Mouse (Mus musculus): Measurements from ENCODE around the gene Klhl30.

The Klhl30 gene

DNA sequence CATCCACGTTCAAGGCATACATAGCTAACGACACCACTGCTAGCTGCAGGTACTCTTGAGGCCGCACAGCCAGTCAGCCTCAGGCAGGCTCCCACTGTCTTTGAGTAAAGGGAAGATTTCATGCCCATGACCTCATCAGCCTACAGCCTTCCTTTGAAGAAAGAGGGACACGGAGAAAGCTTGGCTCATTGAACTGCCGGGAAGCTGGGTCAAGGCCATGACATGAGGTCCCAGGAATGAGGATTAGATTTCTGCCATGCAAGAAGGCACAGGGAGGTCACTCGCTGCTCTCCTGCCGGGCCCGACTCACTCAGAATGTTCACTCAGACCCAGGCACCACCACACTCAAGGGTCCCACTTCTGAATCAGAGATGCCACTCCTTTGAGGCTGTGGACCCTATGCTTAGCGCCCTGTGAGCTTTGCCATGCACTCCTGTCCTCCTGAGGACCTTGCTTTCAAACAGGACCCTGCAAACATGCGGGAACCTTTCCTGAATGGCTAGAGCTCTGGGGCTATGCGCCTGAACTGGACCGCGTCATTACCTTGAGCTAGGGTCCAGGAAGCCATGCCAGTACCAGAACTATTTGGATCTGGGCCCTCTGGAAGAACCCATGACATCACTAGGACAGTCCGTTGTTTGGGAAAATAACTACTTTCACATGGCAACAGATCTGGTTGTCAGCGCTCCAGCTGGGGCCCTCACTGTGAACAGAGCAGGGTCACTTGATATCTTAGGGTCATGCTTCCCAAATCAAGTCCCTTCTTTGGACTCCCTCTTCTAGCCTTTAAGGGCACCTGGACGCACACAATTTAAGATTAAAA lies 14.2 kb downstream of the Klhl30 start:
- no peak for DNase-seq (ENCODE audit: low spot score)

DNA sequence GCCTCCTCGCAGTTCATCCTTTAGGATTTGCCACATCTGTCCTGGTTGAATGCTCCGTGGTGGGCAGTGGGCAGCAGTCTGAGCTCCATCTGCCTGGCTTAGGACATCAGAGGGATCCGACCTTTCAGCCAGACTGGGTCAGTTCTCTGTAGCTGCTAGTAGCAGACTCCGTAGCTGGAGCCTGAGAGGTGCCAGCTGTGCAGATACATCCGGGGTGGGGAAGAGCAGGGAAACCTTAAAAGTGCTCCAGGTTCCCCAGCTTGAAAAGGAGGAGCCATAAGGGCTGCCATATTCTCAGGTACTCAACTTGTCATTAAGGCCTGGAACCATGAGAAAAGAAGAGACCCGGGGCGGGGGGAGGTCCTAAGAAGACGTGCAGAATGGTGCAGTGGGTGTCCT lies 15.0 kb downstream of the Klhl30 start:
- DNase-seq (ENCODE audit: low spot score): no peak

DNA sequence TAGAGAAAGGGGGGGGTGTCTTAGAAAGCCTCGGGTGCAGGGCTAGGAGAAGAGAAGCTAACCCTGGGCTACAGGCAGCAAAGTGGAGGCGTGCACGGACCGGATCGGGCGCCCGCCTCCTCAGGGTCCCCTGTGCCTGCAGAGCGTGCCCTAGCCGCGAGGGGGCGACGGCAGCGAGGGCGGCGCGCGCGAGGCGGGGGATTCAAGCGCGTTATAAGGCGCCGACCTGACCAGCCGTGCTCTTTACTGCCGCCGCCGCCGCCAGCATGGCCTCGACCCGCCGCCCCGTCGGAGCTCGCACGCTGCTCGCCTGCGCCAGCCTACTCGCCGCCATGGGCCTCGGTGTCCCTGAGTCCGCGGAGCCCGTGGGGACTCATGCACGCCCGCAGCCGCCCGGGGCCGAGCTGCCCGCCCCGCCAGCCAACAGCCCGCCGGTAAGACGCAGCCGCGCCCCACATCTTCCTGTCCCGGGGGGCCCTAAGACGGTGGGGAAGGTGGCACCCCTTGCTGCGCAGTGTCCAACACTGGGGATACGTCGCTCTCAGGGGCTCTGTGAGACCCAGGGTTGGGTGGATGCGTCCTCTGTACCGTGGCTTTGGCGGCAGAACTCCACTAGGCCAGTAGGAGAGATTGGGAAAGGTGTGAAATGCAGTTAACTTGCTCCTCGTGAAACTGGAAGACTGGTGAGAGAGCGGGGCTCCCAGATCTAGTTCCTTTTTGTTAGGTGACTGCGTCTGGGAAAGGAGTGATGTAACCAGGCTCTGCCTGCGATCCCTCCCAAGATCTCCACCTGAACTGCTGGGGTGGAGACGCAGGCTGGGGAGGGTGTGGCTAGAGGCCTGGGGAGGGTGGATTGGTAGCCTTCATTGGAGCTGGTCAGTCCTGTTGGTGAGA lies 15.6 kb downstream of the Klhl30 start, which contains the start of gene Erfe:
Gene Erfe, plus strand, starts transcription at position 216 of the 894 bp plus-strand sequence.
- no peak for DNase-seq (ENCODE audit: low spot score)

DNA sequence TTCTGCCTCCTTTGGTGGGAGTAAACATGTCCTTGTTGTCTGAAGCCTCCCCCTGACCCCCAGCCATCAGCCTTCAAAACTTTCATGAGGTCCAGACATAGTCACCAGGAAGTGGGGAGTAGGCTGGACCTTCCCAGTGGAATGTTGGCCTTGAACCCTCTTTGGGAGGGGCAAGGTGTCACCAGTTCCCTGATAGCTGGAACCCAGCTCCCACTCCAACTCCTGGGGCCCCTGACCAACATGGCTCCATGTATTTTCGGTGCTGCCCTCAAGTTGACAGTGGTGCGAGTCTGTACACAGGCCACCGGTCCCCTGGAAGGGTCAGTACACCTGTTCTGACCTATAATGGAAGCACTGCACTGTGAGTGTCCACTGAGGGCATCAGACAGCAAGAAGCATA lies 16.5 kb downstream of the Klhl30 start:
- no peak for DNase-seq (ENCODE audit: low spot score)

DNA sequence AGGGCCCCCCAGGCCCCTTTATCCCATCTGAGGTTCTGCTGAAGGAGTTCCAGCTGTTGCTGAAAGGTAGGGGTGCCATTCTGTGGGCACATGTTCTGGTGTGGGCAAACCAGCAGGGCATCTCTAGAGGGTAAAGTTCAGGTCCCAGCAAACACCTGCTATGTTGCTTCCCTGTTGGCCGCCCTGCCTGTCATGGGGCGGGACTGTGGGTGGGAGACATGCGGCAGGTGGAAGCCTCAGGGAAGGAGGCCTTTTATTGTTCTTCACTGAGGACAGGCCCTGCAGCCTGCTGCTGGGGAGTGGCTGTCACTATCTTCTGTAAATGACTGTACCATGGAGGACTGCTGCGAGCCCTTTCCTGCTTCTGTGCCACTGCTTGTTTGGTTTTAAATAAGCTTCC lies 18.6 kb downstream of the Klhl30 start:
- no peak for DNase-seq (ENCODE audit: low spot score)

DNA sequence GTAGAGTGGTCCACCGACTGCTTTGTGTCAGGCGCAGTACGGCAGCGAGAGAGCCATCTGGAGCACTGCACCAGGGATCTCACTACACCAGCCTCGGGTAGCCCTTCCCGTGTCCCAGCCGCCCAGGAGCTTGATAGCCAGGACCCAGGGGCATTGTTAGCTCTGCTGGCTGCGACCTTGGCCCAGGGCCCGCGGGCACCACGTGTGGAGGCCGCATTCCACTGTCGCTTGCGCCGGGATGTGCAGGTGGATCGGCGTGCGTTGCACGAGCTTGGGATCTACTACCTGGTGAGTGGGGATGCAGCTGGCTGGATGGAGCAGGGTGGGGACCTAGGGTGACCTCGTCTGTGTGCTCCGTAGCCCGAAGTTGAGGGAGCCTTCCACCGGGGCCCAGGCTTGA lies 19.2 kb downstream of the Klhl30 start:
- no peak for DNase-seq (ENCODE audit: low spot score)

DNA sequence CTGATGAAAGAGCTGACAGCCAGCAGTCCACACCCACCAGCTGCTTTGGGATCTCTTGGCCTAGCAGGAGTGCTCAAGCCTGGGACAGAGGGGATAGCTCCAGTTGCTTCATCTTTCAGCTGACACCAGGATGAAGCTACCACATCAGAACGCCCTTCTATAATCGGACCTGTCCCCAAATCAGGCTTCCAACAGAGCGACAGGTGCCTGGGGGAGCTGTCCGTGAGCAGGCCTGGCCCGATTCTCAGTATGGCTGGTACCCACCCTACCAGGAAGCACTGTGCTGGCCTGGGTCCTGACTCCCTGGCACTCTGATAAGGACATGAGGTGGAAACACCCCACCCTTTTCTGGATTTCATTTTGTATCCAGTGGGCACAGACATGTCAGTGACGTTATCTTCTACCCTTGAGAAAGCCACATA lies 22.6 kb downstream of the Klhl30 start:
- no peak for DNase-seq (ENCODE audit: low spot score)

DNA sequence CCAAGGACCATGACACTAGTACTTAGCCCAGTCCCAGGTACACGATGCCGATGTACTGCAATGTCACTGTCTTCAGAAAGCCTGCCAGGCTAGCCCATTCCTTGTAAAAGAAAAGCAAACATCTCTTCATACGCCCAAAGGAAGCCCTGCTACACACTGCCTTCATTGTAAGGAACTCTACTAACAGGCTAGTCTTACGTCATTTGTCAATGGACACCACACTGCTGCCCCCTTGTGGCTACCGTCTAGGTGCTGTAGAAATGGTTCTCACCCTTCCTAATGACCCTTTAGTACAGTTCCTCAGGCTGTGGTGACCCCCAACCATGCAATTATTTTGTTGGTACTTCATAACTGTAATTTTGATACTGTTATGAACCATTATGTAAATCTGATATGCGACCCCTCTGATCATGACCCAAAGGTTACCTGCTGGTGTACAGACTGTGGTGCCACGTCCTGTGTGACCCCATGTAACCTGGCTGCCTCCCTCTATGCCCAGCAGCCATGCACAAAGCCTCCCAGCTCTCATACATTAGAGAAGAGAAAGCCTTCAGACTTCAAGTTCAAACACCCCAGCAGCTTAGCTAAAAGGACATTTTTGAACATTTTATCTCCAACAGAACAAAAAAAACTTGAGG lies 29.8 kb downstream of the Klhl30 start:
- no peak for DNase-seq (ENCODE audit: low spot score)

DNA sequence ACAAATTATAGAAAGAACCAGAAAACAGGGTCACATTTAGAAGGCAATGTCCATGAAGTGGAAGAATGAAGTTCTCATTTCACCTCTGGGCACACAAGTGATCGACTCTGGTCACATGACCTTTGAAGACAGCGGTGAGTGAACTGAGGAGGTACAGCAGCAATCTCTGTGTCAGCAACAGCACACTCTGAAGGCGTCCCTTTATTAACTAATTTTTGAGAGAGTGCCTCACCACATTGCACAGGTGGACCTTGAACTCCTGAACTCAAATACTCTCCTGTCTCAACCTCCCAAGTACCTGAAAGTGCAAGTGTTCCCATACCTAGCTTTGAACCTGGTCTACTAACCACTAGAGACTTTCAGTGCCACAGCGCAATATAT lies 30.3 kb downstream of the Klhl30 start:
- DNase-seq (ENCODE audit: low spot score): no peak

DNA sequence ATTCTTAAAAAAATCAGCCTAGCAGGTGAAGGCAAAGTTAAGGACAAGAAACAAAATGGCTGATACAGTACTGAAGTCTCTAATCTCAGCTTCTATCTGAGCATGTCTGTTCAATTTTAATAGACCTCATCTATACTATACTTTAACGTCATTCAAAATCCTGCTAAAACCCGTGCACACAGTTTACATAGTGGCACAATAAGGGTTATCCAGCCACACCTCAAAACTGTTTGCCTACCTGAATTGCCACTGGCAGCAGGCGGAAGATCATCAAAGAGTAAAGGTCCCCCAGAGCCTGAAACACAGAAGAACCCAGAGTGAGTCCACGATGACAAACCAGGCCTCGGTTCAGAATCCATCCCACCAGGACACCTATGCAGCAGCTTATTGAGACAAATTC lies 39.6 kb downstream of the Klhl30 start:
- no peak for DNase-seq (ENCODE audit: low spot score)

DNA sequence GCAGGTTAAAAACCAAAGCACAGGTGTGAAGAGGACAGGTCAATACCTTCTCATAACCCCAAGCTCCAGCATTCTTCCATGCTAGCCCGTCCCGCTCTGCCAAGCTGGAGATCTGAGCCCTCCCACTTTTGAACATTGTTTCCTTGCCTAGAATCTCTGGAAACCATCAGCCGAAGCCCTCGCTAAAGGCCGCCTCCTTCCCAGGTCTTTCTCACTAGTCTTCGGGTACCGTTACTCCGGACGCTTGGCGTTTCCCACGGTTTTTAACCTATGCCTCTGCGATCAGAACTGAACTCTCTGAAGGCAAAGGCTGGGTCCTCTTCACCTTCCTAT lies 47.1 kb downstream of the Klhl30 start:
- DNase-seq (ENCODE audit: low spot score): no peak

DNA sequence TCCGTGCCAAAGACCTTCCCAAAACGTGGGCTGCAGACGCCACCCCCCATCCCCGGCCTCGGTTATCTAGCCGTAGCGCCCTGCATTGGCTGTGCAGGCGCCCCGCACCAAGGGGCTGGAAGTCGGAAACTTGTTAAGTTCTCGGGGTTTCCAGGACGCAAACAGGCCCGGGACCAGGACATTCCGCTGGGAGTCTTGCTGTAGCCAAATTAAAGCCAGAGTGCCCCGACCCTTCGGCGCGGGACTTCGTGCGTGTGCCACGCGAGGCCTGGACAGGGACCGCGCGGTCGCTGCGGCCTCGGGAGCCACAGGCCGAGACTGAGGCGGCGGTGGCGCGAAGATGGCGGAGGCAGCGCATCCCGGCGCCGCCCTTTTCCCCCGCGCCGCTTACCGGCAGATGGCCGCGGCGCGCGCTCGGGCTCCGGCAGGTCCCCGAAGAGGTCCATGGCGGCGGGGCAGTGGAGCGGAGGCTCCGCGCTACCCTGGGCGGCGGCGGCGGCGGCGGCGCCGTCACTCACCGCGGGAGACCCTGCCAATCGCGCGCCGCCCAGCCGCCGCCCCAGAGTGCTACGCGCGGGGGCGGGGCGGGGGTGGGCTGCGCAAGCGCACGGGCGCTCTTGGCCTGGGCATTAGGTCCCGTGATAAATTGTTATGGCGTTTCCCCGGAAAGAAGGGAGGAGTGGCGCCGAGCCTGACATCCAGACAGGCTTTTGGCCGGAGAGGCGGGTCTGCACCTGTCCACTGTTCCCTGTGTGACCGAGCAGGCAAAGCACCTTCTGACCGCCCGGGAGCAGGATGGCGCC lies 47.6 kb downstream of the Klhl30 start, which contains the start of gene Ilkap:
Gene Ilkap, minus strand, starts transcription at position 556 of the 803 bp plus-strand sequence.
- DNase-seq (ENCODE audit: low spot score): no peak

DNA sequence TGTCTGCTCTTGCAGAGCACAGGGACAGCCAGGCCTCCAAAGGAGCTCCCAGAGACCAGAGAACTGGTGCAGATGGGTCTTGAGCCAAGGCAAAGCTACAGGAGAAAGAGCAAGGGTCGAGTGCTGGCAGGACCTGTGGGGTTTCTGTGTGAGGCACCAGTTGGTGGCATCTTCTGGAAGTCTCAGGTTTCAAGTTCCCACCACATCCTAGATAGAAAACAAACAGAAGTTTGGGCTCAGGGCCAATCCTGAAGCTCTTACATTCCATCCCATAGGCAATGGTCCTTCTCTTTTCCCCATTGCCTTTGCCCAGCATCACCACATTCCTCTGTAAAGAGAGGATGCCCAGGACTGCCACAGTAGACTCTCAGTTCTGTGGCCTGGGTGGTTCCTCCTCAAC lies 54.2 kb downstream of the Klhl30 start:
- DNase-seq (ENCODE audit: low spot score): no peak

DNA sequence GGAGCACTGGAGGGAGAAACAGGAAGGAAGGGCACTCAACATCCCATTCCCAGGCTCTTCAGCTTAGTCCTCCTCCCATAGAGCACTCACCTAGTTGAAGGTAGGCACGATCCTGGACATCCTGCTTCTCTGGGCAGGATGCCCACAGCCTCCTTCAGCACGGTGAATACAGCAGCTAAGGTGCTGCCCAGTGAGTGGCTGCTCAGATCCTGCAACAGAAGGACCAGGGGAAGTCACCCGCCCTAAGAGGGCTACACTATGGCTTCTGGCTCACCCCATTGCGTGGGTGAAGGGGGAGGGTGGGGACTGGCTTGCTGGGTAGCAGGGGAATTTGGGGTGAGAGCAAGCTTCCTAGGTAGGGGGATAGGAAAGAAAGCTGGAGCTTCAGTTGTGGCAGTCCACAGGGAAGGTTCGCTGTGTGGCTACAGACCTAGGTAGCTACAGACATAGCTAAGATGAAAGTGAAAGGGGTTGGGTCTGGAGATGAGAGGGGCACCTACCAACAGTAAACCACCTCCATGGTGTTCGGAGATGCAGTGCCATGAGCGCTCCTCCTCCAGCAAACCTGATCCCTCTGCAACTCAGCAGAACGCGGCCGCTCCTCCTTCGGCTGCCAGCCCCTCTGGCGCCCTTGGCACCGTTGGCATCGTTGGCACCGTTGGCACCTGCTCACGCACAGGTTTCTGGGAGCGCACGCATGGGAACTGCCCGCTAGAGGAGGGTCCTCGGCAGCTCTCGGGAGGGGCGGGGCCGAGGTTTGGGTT lies 54.8 kb downstream of the Klhl30 start:
- DNase-seq (ENCODE audit: low spot score): no peak

DNA sequence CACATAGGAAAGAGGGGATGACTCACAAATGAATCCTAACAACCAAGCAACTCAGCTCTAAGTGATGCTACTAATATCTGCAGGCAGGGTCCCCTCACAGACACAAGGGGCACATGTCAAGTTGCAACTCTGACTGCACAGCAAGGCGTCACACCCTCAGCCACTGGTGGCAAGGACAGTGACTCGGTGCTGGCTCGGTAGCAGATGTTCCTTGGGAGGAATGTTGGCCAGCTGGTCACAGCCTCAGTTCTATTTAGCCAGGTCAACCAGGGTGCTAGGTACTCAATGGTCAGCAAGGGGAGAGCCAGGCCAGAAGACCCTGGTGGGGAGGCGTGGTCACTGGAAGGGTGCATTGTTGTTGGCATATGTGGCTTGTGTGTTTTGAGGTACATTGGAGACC lies 57.0 kb downstream of the Klhl30 start:
- DNase-seq (ENCODE audit: low spot score): no peak

DNA sequence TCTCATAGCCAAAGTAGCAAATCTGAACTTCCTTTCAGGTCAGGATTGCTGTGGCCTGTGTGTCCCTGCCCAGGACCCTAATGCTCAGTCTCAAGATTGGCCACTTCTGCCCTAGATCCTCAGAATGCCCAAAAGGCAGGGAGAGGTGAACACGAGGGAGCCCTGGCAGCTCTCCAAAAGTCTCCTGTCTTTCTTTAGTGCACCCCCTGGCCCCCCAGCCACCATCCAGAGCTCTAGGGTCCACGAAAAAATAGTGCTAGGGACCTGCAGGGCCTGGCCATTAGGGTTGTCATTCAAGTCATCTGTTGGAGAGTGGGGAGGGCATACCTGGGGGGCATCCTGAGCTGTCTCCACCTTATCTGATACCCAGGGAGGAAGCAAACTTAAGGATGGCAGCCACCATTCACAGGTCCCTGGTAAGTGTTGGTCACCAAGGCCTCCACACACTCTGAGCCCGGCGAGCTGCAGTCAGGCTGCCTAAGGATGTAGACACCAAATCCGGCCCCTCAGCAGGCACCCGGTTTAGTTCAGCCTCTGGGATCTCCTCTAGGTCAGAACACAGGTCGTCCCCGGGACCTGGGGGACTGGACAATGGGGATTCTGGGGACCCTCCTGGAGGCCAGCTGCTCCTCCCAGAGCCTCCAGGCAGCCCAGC lies 60.9 kb downstream of the Klhl30 start:
- DNase-seq (ENCODE audit: low spot score): no peak
